In the genomic region with DNA sequence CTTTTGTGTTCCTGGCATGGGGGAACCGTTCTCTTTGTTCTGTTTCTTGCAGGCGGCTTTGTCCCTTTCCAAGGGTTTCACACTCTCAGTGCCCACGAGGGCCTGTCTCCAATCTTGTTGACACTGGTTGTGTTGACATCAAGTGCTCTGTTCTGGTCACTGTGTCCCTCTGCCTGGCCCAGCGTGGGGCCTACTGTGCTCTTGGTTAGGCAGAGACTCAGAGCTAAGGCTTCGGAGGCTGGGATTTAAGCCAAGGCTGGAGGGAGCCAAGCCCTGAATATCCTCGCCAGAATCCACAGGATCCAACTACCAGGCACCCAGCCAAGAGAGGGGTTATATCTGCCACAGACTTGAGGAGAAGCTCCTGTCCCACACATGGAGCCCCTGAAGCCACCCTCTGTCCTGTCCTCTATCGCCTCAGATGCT, we compare ENCODE assay signal across 10 mouse cellular contexts. TPM values are rescaled to one million over a fixed set of nuclear protein-coding genes. Genes with fewer than 3 reads are reported as not detected.
DNase-seq lines count a peak whose midpoint lies in the region; ATAC-seq lines count a peak whose summit lies in the region.
"Had no signal": no experiment of that assay in that cellular context is flagged by ENCODE, and none has a peak within 500 bp of the region (broad histone marks: within the 10 kb centered on the region; RNA-seq: fewer than 3 reads in every experiment).

No protein-coding gene starts in this region.

- peak; percentile 44 for ATAC-seq in hindbrain, embryonic 13.5 days (ENCODE audit: low FRiP score)
- no peak for ATAC-seq in hindbrain, embryonic 11.5 days (ENCODE audit: low FRiP score)
- peak; percentile 35; the same call in 1 of the 2 replicates for ATAC-seq in heart, embryonic 13.5 days (ENCODE audit: extremely low read depth, insufficient number of reproducible peaks, low FRiP score, low TSS enrichment)

- no peak overlapping the region for H3K4me2 ChIP-seq in hindbrain, embryonic 13.5 days
- H3K4me2 ChIP-seq in hindbrain, embryonic 11.5 days (replicated peaks; ENCODE audit: low read depth, low read length): no peak overlapping the region
- peak overlapping the region; percentile 24 for H3K4me2 ChIP-seq in heart, embryonic 13.5 days
- H3K4me2 ChIP-seq: midbrain, embryonic 12.5 days had no signal

- no peaks in the 10 kb centered on the region for H3K9me3 ChIP-seq in hindbrain, embryonic 13.5 days
- no peaks in the 10 kb centered on the region; the same call in 1 of the 2 replicates for H3K9me3 ChIP-seq in hindbrain, embryonic 11.5 days (ENCODE audit: control insufficient read depth, low read length)
- peaks cover 11% of the 10 kb centered on the region; the same call in 1 of the 2 replicates for H3K9me3 ChIP-seq in heart, embryonic 13.5 days

- H3K4me3 ChIP-seq in hindbrain, embryonic 13.5 days: no peak overlapping the region
- H3K4me3 ChIP-seq in hindbrain, embryonic 11.5 days (ENCODE audit: low read depth, low read length): no peak overlapping the region
- H3K4me3 ChIP-seq in heart, embryonic 13.5 days: no peak overlapping the region
- H3K4me3 ChIP-seq: midbrain, embryonic 12.5 days had no signal

- WGBS in hindbrain, embryonic 13.5 days: 64% methylated on average over 7 of the region's 7 CpGs
- 81% methylated on average over 7 of the region's 7 CpGs for WGBS in hindbrain, embryonic 11.5 days
- 24% methylated on average over 7 of the region's 7 CpGs for WGBS in heart, embryonic 13.5 days

- peak overlapping the region; percentile 61 for H3K27ac ChIP-seq in hindbrain, embryonic 13.5 days
- no peak overlapping the region for H3K27ac ChIP-seq in hindbrain, embryonic 11.5 days (ENCODE audit: low read depth, low read length)
- H3K27ac ChIP-seq in heart, embryonic 13.5 days (replicated peaks): peak overlapping the region; percentile 81
- H3K27ac ChIP-seq: midbrain, embryonic 12.5 days had no signal

- no peaks in the 10 kb centered on the region for H3K27me3 ChIP-seq in hindbrain, embryonic 13.5 days
- H3K27me3 ChIP-seq in hindbrain, embryonic 11.5 days (ENCODE audit: control insufficient read depth, insufficient read depth, low read length): no peaks in the 10 kb centered on the region
- H3K27me3 ChIP-seq in heart, embryonic 13.5 days (replicated peaks): peaks cover 17% of the 10 kb centered on the region; the same call in 1 of the 2 replicates
- H3K27me3 ChIP-seq: midbrain, embryonic 12.5 days had no signal

- DNase-seq in hindbrain, embryonic 11.5 days (ENCODE audit: low spot score): no peak
- peak; percentile 89 to 94 for DNase-seq in cerebellum, postnatal 36 days
- peak; percentile 83 to 89 for DNase-seq in kidney, postnatal 4 days
- peak; percentile 90 for DNase-seq in lung, postnatal 36 days
- DNase-seq in testis, postnatal 14 days (ENCODE audit: low spot score): peak; percentile 69
- DNase-seq in thymus, postnatal 25 days: no peak

- H3K36me3 ChIP-seq in hindbrain, embryonic 13.5 days: no peaks in the 10 kb centered on the region
- no peaks in the 10 kb centered on the region for H3K36me3 ChIP-seq in hindbrain, embryonic 11.5 days (ENCODE audit: control insufficient read depth, insufficient read depth, low read length)
- no peaks in the 10 kb centered on the region for H3K36me3 ChIP-seq in heart, embryonic 13.5 days
- H3K36me3 ChIP-seq: midbrain, embryonic 12.5 days had no signal

- H3K4me1 ChIP-seq in hindbrain, embryonic 13.5 days (replicated peaks): peaks cover 34% of the 10 kb centered on the region
- H3K4me1 ChIP-seq in hindbrain, embryonic 11.5 days (replicated peaks; ENCODE audit: control insufficient read depth, insufficient read depth, low read length): no peaks in the 10 kb centered on the region
- peaks cover 39% of the 10 kb centered on the region for H3K4me1 ChIP-seq in heart, embryonic 13.5 days

- H3K9ac ChIP-seq in hindbrain, embryonic 13.5 days: no peak overlapping the region
- H3K9ac ChIP-seq in hindbrain, embryonic 11.5 days (ENCODE audit: low read depth, low read length): no peak overlapping the region
- peak overlapping the region; percentile 50; the same call in 1 of the 2 replicates for H3K9ac ChIP-seq in heart, embryonic 13.5 days
- H3K9ac ChIP-seq: midbrain, embryonic 12.5 days had no signal

RNA-seq across cellular contexts. Expression of a gene that starts 32.4 kb away (rescaled TPM):
- polyA plus RNA-seq in hindbrain, embryonic 13.5 days (2015; fragmentation: Nextera tagmentation; extraction: Ambion mirVana): not detected in 2 replicates
- polyA plus RNA-seq in hindbrain, embryonic 11.5 days (2014; fragmentation: Nextera tagmentation; extraction: Ambion mirVana): not detected in 2 replicates
- not detected in 2 replicates for polyA plus RNA-seq in heart, embryonic 13.5 days (2015; fragmentation: Nextera tagmentation; extraction: Ambion mirVana)
- polyA plus RNA-seq: embryonic facial prominence, embryonic 11.5 days; midbrain, embryonic 12.5 days had no signal

RNA-seq across cellular contexts. Expression of a gene that starts 35.6 kb away (rescaled TPM):
- polyA plus RNA-seq in hindbrain, embryonic 13.5 days (2015; fragmentation: Nextera tagmentation; extraction: Ambion mirVana): 23.5 and 25.8 TPM in 2 replicates
- 5.9 and 9.8 TPM in 2 replicates for polyA plus RNA-seq in hindbrain, embryonic 11.5 days (2014; fragmentation: Nextera tagmentation; extraction: Ambion mirVana)
- polyA plus RNA-seq in heart, embryonic 13.5 days (2015; fragmentation: Nextera tagmentation; extraction: Ambion mirVana): 101 and 110 TPM in 2 replicates

Comparison
In these comparisons a context has a peak if more than half of its experiments do, and no peak if none do; other contexts are left out.
1. DNase-seq: peak in cerebellum, postnatal 36 days (2 of 2), kidney, postnatal 4 days (2 of 2), lung, postnatal 36 days (single experiment) and testis, postnatal 14 days (single experiment); none in hindbrain, embryonic 11.5 days (single experiment) and thymus, postnatal 25 days (single experiment).